Mouse (Mus musculus): Measurements from ENCODE around the gene Ivd. TPM values are rescaled to one million over a fixed set of nuclear protein-coding genes. Genes with fewer than 3 reads are reported as not detected.

Ivd gene
- total RNA-seq, 2 experiments from 2014 or later, result 410 to 473 TPM

- DNase-seq, result no peak
Measured at GRCm38 (mm10) chr2:118909151-118909550, 47.4 kb downstream of the Ivd start.

GRCm38 (mm10) chr2:118910605-118911278 is 49.0 kb downstream of the Ivd start:
- DNase-seq, result no peak

GRCm38 (mm10) chr2:118912706-118913105 is 51.0 kb downstream of the Ivd start:
- no peak for DNase-seq

- DNase-seq, result peak in 1 of 2 experiments; percentile 43
Measured at GRCm38 (mm10) chr2:118913551-118914276, 52.0 kb downstream of the Ivd start.

- DNase-seq, result no peak
Measured at GRCm38 (mm10) chr2:118914685-118915084, 52.9 kb downstream of the Ivd start.

- DNase-seq, result no peak
Measured at GRCm38 (mm10) chr2:118916436-118916835, 54.7 kb downstream of the Ivd start.

- no peak for DNase-seq
Measured at GRCm38 (mm10) chr2:118918543-118918942, 56.8 kb downstream of the Ivd start.

- DNase-seq, result no peak
Measured at GRCm38 (mm10) chr2:118920428-118920827, 58.7 kb downstream of the Ivd start.

GRCm38 (mm10) chr2:118925952-118926351 is 64.2 kb downstream of the Ivd start:
- DNase-seq, result no peak

GRCm38 (mm10) chr2:118926361-118926997 is 64.7 kb downstream of the Ivd start, which contains the start of gene Chst14:
Gene Chst14 (plus strand): TSS chr2:118926496.
- peak; percentile 86 to 89 for DNase-seq

GRCm38 (mm10) chr2:118926998-118927739 is 65.4 kb downstream of the Ivd start:
- DNase-seq, result no peak

Other genes starting within 250 kb of the Ivd start
- 1 to 10 TPM; 9.0 to 9.3 TPM for gene Pak6, start 198.7 kb upstream of the Ivd start, total RNA-seq (2021)
- gene Ankrd63, start 158.0 kb upstream of the Ivd start, total RNA-seq (2021), result 1 to 10 TPM; 1.1 to 1.3 TPM
- gene Plcb2, start 133.5 kb upstream of the Ivd start, total RNA-seq (2021), result 1 to 10 TPM; 1.4 to 2.6 TPM
- 10 to 100 TPM; 31.3 to 35.1 TPM for gene Inafm2, start 116.2 kb upstream of the Ivd start, total RNA-seq (2021)
- 10 to 100 TPM; 20.8 to 25.7 TPM for gene Ccdc9b, start 99.3 kb upstream of the Ivd start, total RNA-seq (2021)
- not detected for gene Phgr1, start 89.2 kb upstream of the Ivd start, total RNA-seq (2021)
- under 1 TPM in 1 of 2 experiments, not detected in 1; 0.07 TPM for gene Disp2, start 82.2 kb upstream of the Ivd start, total RNA-seq (2021)
- 1 to 10 TPM in 1 of 2 experiments, under 1 TPM in 1; 0.85 to 1.6 TPM for gene Knstrn, start 48.0 kb upstream of the Ivd start, total RNA-seq (2021)
- gene Bahd1, start 38.4 kb downstream of the Ivd start, total RNA-seq (2021), result 10 to 100 TPM; 17.5 to 18.6 TPM
- 1 to 10 TPM; 6.9 to 7.9 TPM for gene Chst14, start 64.5 kb downstream of the Ivd start, total RNA-seq (2021)
- gene Ccdc32, start 167.4 kb downstream of the Ivd start, total RNA-seq (2021), result 10 to 100 TPM; 10.3 to 12.1 TPM
- gene Rpusd2, start 172.8 kb downstream of the Ivd start, total RNA-seq (2021), result 1 to 10 TPM; 4.5 to 4.8 TPM
- gene Knl1, start 185.2 kb downstream of the Ivd start, total RNA-seq (2021), result under 1 TPM; 0.30 to 0.80 TPM